12 mouse cellular contexts compared by ENCODE assay signal in the genomic region with DNA sequence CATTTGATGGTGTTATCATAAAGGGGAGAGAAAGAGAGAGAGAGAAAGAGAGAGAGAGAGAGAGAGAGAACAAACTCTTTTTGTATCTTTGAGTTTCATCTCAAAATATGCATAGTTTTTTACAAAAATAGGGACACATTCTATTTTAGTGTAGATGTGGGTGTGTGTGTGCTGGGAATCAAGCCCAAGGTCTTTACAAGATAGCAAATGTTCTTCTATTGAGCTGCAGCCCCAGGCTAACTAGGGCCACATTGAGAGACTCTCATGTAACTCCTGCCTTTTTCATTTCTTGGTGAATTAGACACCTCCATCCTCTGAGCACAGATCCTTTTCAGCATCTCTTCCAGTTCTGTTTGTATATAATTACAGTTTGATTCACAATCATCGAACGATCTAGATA.
"Had no signal": no experiment of that assay in that cellular context is flagged by ENCODE, and none has a peak within 500 bp of the region (broad histone marks: within the 10 kb centered on the region; RNA-seq: fewer than 3 reads in every experiment).

No protein-coding gene starts in this region.

- DNase-seq: retina, postnatal 1 day; right cerebral cortex, adult 18-20 months; right cerebral cortex, postnatal 14 days; right cerebral cortex, postnatal 25 days; right cerebral cortex, postnatal 4 days; spleen, adult 18-20 months; thymus, adult 18-20 months; thymus, adult 2 months; thymus, postnatal 14 days; thymus, postnatal 25 days; thymus, postnatal 36 days; thymus, postnatal 4 days had no signal
